Mouse (Mus musculus) cerebellum, adult 18-20 months (tissue): Measurements from ENCODE around the gene Gm5141.
"Not testable (repeated sequence)": the region's sequence is repeated elsewhere in the genome, so short reads cannot be mapped to it uniquely, and the experiment has no call there.

Source experiments
- DNase-seq, 2 experiments: peaks; one replicate each; pipeline ENCODE4 v3.0.0; 2021

Gene Gm5141

GRCm38 (mm10) chr13:62785199-62786134 lies at the start of gene Gm5141:
Gene Gm5141 (minus strand): TSS chr13:62785808.
- peak; percentile 51 to 65 for DNase-seq

- DNase-seq = no peak
These were observed 47.7 kb upstream of the Gm5141 start for GRCm38 (mm10) chr13:62833341-62833740.

- no peak for DNase-seq
These were observed 46.6 kb upstream of the Gm5141 start for GRCm38 (mm10) chr13:62832239-62832638.

GRCm38 (mm10) chr13:62815705-62816104 lies 30.1 kb upstream of the Gm5141 start:
- not testable (repeated sequence) for DNase-seq

GRCm38 (mm10) chr13:62812713-62813112 lies 27.1 kb upstream of the Gm5141 start:
- DNase-seq = no peak

- DNase-seq = not testable (repeated sequence)
These were observed 22.4 kb upstream of the Gm5141 start for GRCm38 (mm10) chr13:62807981-62808380.

GRCm38 (mm10) chr13:62786135-62786493 lies 506 bp upstream of the Gm5141 start:
- not testable (repeated sequence) for DNase-seq

GRCm38 (mm10) chr13:62763806-62764205 lies 21.8 kb downstream of the Gm5141 start:
- peak; percentile 18 to 24 for DNase-seq

- DNase-seq = peak; percentile 45 to 58
These were observed 24.9 kb downstream of the Gm5141 start, which contains the start of gene Platr25 for GRCm38 (mm10) chr13:62760432-62761415. Gene Platr25 (minus strand): TSS chr13:62760709.

- DNase-seq = no peak
These were observed 52.3 kb downstream of the Gm5141 start for GRCm38 (mm10) chr13:62733322-62733721.
